Mouse (Mus musculus): ENCODE measurements at regions not wholly inside any gene's neighbourhood (a gene's known extent, or its start where the extent isn't known, plus 50 kb on each side); places are given as distances from the start of the nearest gene placed in this dataset.

- DNase-seq (ENCODE audit: low spot score) = no peak
These were observed 353.0 kb downstream of the Nucb2 start for GRCm38 (mm10) chr7:116857141-116857540.

GRCm38 (mm10) chr7:116857744-116858143 is 353.6 kb downstream of the Nucb2 start:
- no peak for DNase-seq (ENCODE audit: low spot score)

GRCm38 (mm10) chr7:116882268-116882964 is 378.2 kb downstream of the Nucb2 start:
- DNase-seq (ENCODE audit: low spot score) = no peak

- no peak for DNase-seq (ENCODE audit: low spot score)
These were observed 389.7 kb downstream of the Nucb2 start for GRCm38 (mm10) chr7:116893846-116894245.

- no peak for DNase-seq (ENCODE audit: low spot score)
These were observed 411.6 kb downstream of the Nucb2 start for GRCm38 (mm10) chr7:116915797-116916196.

GRCm38 (mm10) chr7:116917921-116918670 is 413.9 kb downstream of the Nucb2 start:
- no peak for DNase-seq (ENCODE audit: low spot score)

- no peak for DNase-seq (ENCODE audit: low spot score)
These were observed 434.3 kb upstream of the Xylt1 start for GRCm38 (mm10) chr7:116946448-116946847.

GRCm38 (mm10) chr7:116959196-116959895 is 421.4 kb upstream of the Xylt1 start:
- no peak for DNase-seq (ENCODE audit: low spot score)

- peak; percentile 32 for DNase-seq (ENCODE audit: low spot score)
These were observed 416.9 kb upstream of the Xylt1 start for GRCm38 (mm10) chr7:116963839-116964238.

GRCm38 (mm10) chr7:116991351-116991750 is 389.4 kb upstream of the Xylt1 start:
- no peak for DNase-seq (ENCODE audit: low spot score)

- DNase-seq (ENCODE audit: low spot score) = no peak
These were observed 388.6 kb upstream of the Xylt1 start for GRCm38 (mm10) chr7:116992166-116992565.

GRCm38 (mm10) chr7:116995770-116996169 is 385.0 kb upstream of the Xylt1 start:
- no peak for DNase-seq (ENCODE audit: low spot score)

GRCm38 (mm10) chr7:117003167-117003566 is 377.6 kb upstream of the Xylt1 start:
- no peak for DNase-seq (ENCODE audit: low spot score)

- peak; percentile 48 for DNase-seq (ENCODE audit: low spot score)
These were observed 362.4 kb upstream of the Xylt1 start for GRCm38 (mm10) chr7:117018349-117018748.

- DNase-seq (ENCODE audit: low spot score) = no peak
These were observed 359.1 kb upstream of the Xylt1 start for GRCm38 (mm10) chr7:117021716-117022115.

GRCm38 (mm10) chr7:117044926-117045325 is 335.9 kb upstream of the Xylt1 start:
- peak; percentile 39 for DNase-seq (ENCODE audit: low spot score)

- DNase-seq (ENCODE audit: low spot score) = no peak
These were observed 331.5 kb upstream of the Xylt1 start for GRCm38 (mm10) chr7:117049249-117049648.

- DNase-seq (ENCODE audit: low spot score) = no peak
These were observed 315.0 kb upstream of the Xylt1 start for GRCm38 (mm10) chr7:117065771-117066170.

GRCm38 (mm10) chr7:117090911-117091550 is 289.7 kb upstream of the Xylt1 start:
- no peak for DNase-seq (ENCODE audit: low spot score)

GRCm38 (mm10) chr7:117092860-117093259 is 287.9 kb upstream of the Xylt1 start:
- no peak for DNase-seq (ENCODE audit: low spot score)

- DNase-seq (ENCODE audit: low spot score) = no peak
These were observed 283.2 kb upstream of the Xylt1 start for GRCm38 (mm10) chr7:117097618-117098017.

- DNase-seq (ENCODE audit: low spot score) = no peak
These were observed 281.7 kb upstream of the Xylt1 start for GRCm38 (mm10) chr7:117099041-117099440.
